Mouse (Mus musculus) liver, embryonic 14.5 days (tissue): ENCODE results near the gene Nt5e.

Experiments
- CTCF ChIP-seq: IDR thresholded peaks from 2 replicates; pipeline ENCODE4 v1.5.1; 2016; ENCODE audit warnings: antibody characterized with exemption, low read depth, control low read depth
- EP300 ChIP-seq: IDR thresholded peaks from 2 replicates; pipeline ENCODE4 v1.6.1; 2016; ENCODE audit warnings: antibody characterized with exemption, low read depth

DNA sequence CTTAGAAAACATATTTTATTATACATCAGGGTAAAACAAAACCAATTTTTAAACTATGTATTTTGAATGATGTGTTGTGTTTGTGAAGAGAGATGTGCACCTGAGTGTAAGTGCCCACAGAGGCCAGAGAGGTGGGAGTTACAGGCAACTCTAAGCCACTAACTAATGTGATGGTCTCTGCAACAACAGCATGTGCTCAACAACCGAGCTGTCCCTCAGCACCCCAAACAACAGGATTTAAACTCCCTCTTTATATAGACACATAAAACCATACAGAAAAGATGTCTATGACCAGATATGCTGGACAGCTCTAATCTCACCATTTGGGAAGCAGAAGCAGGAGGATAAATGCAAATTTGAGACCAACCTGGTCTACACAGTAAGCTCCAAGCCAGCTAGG is 53.5 kb downstream of the Nt5e start:
- TF ChIP-seq EP300 (no peak), CTCF (no peak)
